Mouse (Mus musculus) right cerebral cortex, adult 2 months (tissue): Measurements from ENCODE around the gene Olfr984.

Source experiments
- DNase-seq, 2 experiments: peaks; one replicate each; pipeline ENCODE4 v3.0.0; 2021 to 2022; ENCODE audit warnings: low spot score in 2 of 2

The Olfr984 gene

DNA sequence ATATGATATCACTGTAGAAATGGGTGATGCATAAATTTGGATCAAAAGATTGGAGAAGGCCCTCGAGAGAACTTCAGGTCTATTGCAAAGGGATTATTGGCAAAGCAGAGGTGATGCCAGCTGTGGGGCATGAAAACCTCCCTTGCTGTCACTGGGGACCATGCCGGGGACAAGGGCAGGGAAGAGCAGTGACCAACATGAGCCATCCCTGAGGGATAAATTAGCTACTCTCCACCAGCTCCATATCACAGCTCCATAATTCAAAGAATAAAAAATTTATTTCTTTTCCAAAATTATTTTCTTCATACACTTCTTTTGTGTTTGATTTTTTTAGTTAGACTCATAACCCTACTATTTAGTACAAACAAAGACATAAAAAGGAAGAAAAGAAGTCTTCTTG lies at the start of gene Olfr984:
Olfr984 (minus strand) TSS at position 101 of the 400 bp plus-strand sequence.
- DNase-seq, result no peak

DNA sequence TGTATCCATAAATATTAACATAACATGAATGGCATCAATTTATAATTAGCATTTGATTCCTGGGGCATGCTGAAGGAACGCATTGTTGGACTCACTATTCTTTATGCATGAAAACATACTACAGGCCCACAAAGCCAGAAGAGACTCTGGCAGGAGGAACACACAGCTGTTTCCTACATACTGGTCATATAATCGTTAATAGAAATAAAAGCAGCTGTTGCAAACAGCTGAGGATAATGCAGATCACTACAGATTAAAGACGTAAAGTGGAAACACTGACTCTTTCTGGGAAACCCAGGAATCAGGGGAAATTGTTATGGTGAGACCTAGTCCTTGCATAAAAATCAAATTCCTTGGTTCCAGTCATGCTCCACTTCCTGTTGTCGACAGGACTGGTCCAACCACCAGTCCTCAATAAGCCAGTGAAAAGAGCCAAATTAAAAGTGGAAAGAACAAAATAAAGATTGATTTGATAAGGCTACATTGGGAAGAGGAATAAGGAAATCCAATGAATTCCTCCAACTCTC lies 41.2 kb upstream of the Olfr984 start:
- DNase-seq, result no peak

DNA sequence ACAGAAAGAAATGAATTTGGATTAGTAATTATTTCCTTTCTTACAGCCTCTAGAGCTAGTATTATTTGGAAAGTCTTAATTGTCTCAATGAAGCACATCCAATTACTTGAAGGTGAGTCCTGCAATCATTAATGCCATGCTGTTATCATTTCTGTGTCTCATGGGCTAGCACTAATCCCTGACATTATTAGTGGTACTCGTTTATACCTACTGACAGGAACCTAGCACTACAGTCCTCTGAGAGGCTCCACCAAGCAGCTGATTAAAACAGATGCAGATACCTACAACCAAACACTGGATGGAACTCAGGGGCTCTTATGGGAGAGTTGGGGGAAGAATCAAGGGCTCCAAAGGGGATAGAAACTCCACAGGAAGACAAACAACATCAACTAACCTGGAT lies 27.5 kb upstream of the Olfr984 start:
- no peak for DNase-seq

DNA sequence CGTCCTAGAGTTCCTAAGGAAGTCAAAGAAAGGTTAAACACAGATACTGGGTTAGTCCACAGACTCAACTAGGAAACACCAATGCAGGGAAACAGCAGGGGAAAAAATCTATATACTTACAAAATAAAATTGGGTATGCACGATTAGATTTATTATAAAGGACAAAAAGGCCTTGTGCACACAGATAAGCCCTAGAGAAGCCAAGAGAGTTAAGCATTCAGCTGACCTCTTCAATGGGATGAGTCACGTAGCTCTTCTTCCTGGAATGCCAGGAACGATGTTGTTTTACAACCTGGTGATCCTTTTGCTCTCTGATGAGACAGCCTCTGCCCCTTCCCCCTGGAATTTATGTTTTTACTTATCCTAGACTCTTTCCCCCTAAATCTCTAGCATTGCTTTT lies 25.5 kb upstream of the Olfr984 start:
- DNase-seq, result no peak

DNA sequence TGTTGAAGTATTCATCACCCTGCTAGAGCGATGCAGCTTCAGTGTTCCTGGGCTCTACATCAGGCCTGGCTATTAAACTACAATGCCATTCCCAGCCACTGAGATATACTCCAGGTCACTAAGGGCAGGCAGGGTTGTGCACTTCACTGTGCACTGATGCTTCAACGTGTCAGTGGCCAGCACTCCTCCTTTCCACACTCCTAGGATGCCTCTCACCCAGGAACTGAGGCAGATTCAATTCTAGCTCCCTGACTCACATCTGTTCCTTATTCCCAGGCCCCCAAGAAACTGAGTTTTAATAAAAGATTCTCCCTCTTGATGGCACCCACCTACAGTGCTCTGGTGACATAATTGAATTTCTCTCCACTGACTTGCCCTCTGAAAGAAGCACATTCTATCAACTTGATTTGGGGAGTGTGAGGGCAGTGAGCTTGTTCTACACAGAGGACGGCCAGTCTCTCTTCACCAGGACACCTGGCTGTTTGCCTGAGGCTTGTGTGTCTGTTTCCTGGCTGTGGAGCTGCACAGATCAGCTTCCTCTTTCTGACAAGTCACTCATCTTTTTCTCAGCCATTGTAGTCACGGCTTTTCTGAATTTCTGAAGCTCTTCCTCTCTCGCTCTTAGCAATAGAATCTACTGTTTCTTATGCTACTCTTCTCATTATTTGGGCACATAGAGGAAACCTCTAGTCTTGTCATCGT lies 23.1 kb upstream of the Olfr984 start:
- no peak for DNase-seq

DNA sequence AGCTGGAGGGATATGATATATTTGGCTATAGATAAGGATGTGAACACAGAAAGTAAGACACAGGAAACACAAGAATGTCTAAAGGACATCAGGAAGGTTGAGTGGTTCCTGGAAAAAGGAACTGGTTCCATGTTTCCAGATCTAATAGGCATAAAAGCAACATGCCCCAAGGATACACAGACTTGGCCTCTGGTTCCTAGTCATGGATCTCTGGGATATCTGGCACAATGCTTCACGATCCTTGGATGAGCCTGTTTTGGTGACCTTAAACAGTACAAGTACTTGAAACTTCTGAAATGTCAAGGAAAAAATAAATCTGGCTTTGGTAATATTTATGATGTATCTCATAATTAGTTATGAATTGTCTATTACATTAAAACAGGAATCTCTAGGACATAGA lies 16.6 kb upstream of the Olfr984 start:
- DNase-seq, result no peak

DNA sequence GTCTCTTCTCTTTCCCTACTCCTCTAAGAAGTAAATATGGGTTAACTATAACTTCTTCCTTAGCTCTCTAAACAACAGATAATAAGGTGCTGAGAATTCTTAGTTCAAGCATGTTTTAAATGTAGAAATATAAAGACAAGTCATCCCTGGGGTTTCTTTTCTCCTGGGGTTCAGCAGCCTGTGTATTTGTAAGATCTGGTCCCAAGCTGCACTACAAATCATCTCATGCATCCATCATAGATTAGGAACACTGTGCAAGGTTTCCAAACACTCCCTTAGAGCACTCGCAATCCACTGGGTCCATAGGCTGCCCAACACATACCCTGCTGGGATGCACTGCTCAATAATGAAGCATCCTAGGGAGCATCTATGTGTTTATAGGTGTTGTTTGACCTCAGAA lies 16.1 kb upstream of the Olfr984 start, which contains the start of gene Olfr985:
Olfr985 (minus strand) TSS at position 101 of the 400 bp plus-strand sequence.
- no peak for DNase-seq

DNA sequence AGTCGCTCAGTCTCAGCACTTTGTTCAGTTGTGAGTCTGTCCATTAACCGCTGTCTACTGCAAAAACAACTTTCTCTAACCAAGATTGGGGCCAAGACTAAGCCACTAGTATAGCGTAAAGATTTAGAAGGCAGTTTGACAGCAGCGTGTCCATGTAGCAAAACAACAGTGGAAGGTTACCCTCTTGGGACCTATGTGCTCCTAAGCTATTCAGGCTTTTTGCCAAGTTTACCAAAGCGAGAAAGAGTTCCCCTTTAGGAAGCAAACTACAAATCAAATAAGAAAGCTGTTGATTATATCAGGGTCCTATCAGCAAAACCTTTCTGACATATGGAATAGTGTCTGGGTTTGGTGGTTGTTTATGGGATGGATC lies 3.3 kb upstream of the Olfr984 start:
- DNase-seq, result no peak

DNA sequence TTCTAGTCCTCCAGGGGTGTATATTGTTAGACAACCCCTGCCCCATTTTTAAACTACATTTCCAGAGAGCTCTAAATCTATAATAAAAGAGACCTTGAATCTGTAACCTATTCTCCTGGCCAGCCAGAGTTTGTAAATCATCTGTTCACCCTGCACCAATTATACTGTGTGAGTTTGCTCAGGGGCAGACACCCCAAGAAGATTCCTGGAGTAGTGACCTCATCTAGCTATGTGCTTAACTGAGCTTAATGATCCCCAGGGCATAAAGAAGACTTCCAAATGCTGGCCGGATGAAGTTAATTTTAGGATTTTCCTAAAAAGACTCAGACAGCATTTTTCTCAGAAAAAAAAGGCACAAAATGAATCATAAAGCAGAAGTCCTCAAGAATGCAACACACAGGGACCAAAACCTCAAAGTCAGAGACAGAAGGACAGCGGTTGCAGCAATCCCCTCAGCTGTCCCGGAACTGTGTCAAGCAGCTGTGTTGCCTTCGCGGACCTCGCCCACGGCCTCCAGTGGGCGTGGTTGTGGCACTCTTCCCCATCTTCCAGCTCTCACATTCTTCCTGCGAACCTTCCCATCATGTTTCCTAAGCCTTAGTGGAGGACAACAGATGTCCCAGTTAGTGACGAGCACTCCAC lies 2.8 kb upstream of the Olfr984 start:
- DNase-seq, result peak; percentile 12 to 22

DNA sequence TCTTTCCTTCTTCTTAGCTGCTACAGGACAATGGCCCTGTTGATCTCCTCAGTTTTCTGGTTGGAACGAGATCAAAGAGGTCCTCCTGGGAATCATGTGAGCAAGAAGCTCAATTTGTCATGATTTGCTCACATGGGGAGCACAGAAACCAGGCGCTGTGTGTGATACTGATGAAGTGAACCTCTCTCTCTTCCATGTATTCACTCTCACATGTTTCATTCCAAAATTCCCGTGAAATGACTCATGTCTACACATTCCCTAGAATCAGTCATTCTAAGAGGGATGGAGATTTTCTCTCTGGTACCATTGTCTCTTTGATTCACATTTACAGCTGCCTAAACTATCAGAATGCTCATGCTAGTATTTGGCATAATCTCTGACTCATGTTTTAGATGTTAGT lies 19.2 kb downstream of the Olfr984 start:
- no peak for DNase-seq

DNA sequence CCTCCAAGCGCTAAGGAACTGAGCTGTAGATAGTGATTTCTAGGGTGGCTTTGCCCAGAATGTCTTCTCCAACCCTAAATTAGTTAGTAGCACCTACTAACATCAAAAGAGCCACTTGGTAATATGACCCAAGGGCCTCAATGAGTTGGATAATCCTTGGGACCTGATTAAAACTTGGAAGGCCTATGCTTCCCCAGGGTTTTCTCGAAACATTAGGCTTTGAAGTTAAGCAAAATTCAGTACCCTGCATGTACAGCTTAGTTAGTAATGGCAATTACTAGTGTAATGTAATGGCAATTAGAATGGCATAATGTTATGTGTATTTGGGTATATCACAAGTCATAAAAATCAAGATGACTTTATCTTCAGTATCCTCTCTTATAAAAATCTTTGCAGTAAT lies 20.5 kb downstream of the Olfr984 start, which contains the start of gene Olfr983:
Olfr983 (minus strand) TSS at position 101 of the 400 bp plus-strand sequence.
- no peak for DNase-seq

DNA sequence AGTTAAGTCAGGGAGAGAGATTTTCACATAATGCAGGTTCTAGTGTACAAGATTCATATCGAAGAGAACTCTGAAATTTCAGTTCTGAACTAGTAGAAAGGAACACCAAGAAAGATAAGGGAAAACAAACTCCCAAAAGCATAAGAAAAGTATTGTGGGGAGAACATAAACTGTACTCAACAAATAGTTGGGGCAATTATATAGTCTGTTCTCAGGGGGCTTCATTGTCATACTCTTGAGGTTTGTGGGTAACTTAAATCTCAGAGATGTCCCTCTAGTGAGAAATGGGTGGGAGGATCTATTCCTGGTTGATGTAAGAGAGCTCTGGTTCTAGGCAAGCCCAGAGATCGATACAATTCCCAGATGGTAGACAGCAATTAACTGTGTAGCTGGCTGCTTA lies 40.5 kb downstream of the Olfr984 start, which contains the start of gene Olfr982:
Olfr982 (plus strand) TSS at position 301 of the 400 bp plus-strand sequence.
- DNase-seq, result no peak

DNA sequence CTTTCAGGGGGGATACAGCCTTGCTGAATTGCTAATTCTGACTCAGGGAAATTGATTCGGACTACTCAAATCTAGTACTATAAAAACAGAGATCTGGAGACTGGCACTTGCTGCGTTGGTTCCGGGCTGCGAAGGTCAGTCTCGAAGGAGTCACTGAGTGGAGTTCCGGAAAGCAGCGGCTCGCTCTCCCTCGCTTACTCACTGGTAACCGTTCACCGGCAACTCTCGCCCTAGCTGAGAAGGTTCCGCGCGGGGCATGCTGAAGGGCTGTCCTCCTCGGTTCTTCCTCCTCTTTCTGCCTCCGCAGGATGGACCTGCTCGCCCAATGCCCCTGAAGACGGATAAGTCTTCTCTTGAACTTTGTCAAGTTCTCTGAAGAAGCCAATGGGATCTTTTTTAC lies 63.9 kb downstream of the Olfr984 start:
- no peak for DNase-seq
